Mouse (Mus musculus) megakaryocyte progenitor cell, adult 5-6 weeks (primary cell): ENCODE data around the gene Stfa3. TPM values are rescaled to one million over a fixed set of nuclear protein-coding genes. Genes with fewer than 3 reads are reported as not detected.
"Not testable (repeated sequence)": the region's sequence is repeated elsewhere in the genome, so short reads cannot be mapped to it uniquely, and the experiment has no call there.

Experiments
- ATAC-seq: replicated peaks from 2 replicates; pipeline ENCODE4 v1.8.0; 2016; ENCODE audit warnings: mild to moderate bottlenecking, moderate TSS enrichment, inconsistent platforms; ENCODE audit not compliant: poor library complexity
- total RNA-seq, 2 experiments: library from RNA; stranded (forward) in 1 of 2; stranded (reverse) in 1 of 2; fragments of 157-497, 149-512 nt in 1 of 2; fragments of 200-1000 nt in 1 of 2; gene quantifications; 2 replicates each; pipeline versions ENCODE4 v1.2.3 to v1.2.4; 2015 to 2017

Gene Stfa3
- total RNA-seq (2015) (1.9 TPM in 1 of 2 replicates, not detected in the other), total RNA-seq (2017) (not detected in 2 replicates)

GRCm38 (mm10) chr16:36455342-36455802 lies at the start of gene Stfa3:
Gene Stfa3, minus strand, starts transcription at chr16:36455392.
- ATAC-seq = peak; percentile 57

GRCm38 (mm10) chr16:36502286-36502685 lies 47.1 kb upstream of the Stfa3 start:
- peak; percentile 89 for ATAC-seq

GRCm38 (mm10) chr16:36492420-36492819 lies 37.2 kb upstream of the Stfa3 start:
- ATAC-seq = no peak

GRCm38 (mm10) chr16:36476866-36477265 lies 21.7 kb upstream of the Stfa3 start:
- peak; percentile 99 for ATAC-seq

DNA sequence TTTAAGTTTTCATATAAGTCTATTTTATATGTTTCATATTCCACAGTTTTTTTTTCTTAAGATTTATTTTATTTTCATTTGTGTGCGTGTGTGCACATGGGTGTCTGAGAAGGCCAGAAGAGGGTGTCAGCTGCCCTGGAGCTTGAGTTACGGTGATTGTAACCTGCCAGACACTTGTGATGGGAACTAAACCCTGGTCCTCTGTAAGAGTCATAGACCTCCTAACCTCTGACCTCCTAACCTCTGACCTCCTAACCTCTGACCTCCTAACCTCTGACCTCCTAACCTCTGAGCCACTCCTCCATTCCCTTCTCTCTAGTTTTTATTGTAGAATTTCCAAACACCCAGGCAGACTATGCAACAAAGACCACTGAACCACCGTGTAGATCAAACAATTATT lies 20.3 kb upstream of the Stfa3 start:
- no peak for ATAC-seq

DNA sequence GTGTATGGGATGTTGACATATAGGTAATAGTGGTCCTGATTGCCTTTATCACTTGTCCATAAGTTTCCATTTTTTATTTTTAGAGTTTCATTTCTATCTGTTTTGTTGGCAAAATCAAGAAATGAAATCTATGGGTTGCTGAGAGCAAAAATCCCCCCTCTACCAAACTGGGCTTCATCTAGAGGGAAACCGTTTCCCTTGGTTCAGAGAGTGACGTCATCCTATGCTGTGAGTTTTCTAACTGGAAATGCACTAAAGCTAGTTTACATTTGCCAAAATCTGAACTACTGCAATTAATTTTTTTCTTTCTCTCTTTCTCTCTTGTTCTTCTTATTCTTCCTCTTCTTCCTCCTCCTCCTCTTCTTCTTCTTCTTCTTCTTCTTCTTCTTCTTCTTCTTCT lies 19.7 kb upstream of the Stfa3 start:
- no peak for ATAC-seq

DNA sequence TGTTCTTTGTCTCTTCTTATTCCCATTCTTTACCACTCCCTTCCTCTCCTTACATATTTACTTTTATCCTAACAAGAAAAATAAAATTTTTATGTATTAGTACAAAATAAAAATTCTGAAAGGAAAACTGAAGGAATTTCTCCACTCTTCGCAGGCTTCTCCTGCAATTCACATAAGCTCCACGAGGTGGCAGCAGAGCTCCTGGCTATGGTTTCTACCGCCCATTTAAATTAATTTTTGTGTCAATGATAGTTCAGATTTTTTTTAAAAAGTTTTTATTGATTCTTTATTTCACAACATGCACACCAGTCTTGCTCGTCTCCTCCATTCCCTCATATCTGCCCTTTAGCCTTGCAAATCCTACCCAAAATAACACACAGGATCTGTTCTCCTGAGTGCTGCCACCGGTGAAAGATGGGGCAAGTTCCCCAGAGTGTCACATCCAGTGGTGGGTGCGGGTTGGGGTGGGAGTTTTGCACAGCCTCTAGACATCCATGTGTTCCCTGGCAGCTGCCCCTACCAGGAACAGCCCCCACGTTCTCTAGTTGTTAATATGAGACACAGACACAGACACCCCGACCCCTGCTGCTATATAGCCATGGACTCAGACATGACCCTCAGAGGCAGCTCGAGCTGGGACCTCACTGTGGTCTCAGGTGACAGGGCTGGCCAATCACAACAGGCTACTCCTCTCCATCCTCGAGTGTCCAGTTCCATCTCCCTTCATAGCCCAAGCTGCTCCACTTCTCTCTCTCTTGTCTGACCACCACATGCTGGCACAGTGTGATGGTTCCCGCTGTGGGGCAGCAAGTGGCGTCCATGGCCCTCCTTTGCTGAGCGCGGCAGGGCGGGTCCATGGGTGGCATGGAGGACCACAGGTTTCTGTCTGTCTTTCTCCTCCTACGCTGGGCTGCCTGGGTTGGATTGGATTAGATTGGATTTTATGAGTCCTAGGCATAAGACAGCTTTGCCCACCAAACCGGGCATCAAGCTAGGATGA lies 18.3 kb upstream of the Stfa3 start:
- no peak for ATAC-seq

- ATAC-seq = no peak
These were observed 16.0 kb upstream of the Stfa3 start for GRCm38 (mm10) chr16:36471066-36471633.

GRCm38 (mm10) chr16:36469955-36470478 lies 14.8 kb upstream of the Stfa3 start:
- peak; percentile 47 for ATAC-seq

DNA sequence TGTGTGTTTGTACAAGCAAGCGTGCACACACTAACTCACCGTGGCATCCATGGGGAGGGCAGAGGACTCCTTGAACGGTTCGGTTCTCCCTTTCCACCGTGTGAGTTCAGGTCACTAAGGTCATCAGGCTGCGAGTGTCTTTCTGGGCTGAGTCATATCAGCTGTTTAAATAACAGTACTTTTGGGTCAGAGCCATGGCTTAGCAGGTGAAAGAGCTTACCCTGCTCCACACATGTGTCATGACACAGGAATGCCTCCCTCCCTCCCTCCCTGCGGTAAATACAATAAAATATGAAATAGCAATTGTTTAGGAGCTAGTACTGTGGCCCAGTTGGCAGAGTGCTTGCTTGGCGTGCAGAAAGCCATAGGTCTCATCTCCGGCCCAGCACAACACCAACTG lies 14.2 kb upstream of the Stfa3 start:
- ATAC-seq = no peak

DNA sequence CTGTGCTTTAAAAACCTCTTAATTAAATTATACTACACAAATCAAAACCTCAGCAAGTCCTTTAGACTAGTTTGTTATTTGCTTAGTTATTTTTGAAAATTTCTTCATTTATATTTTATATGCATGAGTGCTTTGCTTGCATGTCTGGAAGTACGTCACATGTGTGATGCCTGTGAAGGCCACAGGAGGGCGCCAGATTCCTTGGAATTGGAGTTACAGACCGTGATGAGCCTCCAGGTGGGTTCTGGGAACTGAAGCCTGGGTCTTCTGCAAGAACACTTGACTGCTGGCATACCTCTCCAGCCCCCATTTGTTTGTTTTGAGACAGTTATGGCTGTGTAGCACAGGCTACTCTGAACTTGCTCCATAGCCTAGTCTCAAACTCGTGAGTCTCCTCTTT lies 13.7 kb upstream of the Stfa3 start:
- ATAC-seq = no peak

- no peak for ATAC-seq
These were observed 12.7 kb upstream of the Stfa3 start for GRCm38 (mm10) chr16:36467936-36468335.

- ATAC-seq = peak; percentile 52
These were observed 10.2 kb upstream of the Stfa3 start for GRCm38 (mm10) chr16:36465436-36465835.

DNA sequence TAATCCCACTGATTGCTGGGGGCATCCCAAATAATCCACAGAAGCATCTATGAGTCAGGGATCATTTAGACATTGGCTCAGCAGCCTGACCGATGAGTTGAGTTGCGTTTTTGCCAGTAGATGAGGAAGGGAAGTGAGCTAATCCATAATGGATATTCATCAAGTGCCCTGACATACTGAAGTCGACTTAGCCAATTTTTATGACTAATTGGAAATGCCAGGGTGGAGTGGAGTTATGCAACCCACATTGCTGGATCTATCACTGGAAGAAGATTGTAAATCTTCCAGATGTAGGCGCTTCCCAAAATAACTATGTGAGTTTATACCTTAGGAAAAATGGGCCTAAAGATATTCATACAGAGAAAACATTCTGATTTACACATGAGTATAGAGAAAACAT lies 8.9 kb upstream of the Stfa3 start:
- no peak for ATAC-seq

DNA sequence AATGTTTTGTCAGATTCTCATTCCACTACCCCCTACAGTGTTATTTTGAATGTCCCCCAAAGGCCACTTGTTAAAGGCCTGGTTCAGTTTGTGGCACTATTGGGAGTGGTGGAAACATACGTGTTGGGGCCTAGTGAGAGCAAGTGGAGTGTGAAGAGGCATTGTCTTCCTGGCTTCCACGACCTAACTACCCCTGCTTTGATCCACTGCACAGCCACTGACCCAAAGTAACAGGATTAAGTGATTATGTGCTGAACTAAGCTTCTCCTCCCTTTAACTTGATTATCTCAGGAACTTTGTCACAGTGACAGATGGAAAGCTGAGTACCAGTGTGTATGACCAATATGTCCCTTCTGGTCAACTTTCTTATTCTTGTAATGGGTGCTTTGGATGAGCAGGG lies 5.2 kb upstream of the Stfa3 start:
- no peak for ATAC-seq

- ATAC-seq = not testable (repeated sequence)
These were observed 34.2 kb downstream of the Stfa3 start for GRCm38 (mm10) chr16:36420979-36421378.

- no peak for ATAC-seq
These were observed 46.8 kb downstream of the Stfa3 start, which contains the start of gene Stfa2 for GRCm38 (mm10) chr16:36408357-36408756. Gene Stfa2, minus strand, starts transcription at chr16:36408457.

Other genes starting within 250 kb of the Stfa3 start
- not detected in 2 replicates for gene Gm5416, start 245.0 kb downstream of the Stfa3 start, total RNA-seq (2015)
- not detected in 2 replicates for gene Gm5416, start 245.0 kb downstream of the Stfa3 start, total RNA-seq (2017)
- gene 2010005H15Rik, start 233.9 kb downstream of the Stfa3 start, total RNA-seq (2015) = not detected in 2 replicates
- gene 2010005H15Rik, start 233.9 kb downstream of the Stfa3 start, total RNA-seq (2017) = not detected in 2 replicates
- 1.1 TPM in 1 of 2 replicates, not detected in the other for gene Stfa1, start 178.4 kb downstream of the Stfa3 start, total RNA-seq (2015)
- 0.84 TPM in 1 of 2 replicates, not detected in the other for gene Stfa1, start 178.4 kb downstream of the Stfa3 start, total RNA-seq (2017)
- gene BC117090, start 121.1 kb downstream of the Stfa3 start, total RNA-seq (2015) = not detected in 2 replicates
- gene BC117090, start 121.1 kb downstream of the Stfa3 start, total RNA-seq (2017) = not detected in 2 replicates
- not detected in 2 replicates for gene BC100530, start 87.6 kb downstream of the Stfa3 start, total RNA-seq (2015)
- gene BC100530, start 87.6 kb downstream of the Stfa3 start, total RNA-seq (2017) = 1.4 TPM in 1 of 2 replicates, not detected in the other
- gene Stfa2, start 46.9 kb downstream of the Stfa3 start, total RNA-seq (2015) = 0.72 and 1.9 TPM in 2 replicates
- gene Stfa2, start 46.9 kb downstream of the Stfa3 start, total RNA-seq (2017) = not detected in 2 replicates
- not detected in 2 replicates for gene Casr, start 106.7 kb upstream of the Stfa3 start, total RNA-seq (2015)
- gene Casr, start 106.7 kb upstream of the Stfa3 start, total RNA-seq (2017) = not detected in 2 replicates
- gene Cd86, start 210.7 kb upstream of the Stfa3 start, total RNA-seq (2015) = 2.6 and 3.2 TPM in 2 replicates
- 0.91 and 1.5 TPM in 2 replicates for gene Cd86, start 210.7 kb upstream of the Stfa3 start, total RNA-seq (2017)
- 0.15 TPM in 1 of 2 replicates, not detected in the other for gene Ildr1, start 238.6 kb upstream of the Stfa3 start, total RNA-seq (2015)
- 0.10 TPM in 1 of 2 replicates, not detected in the other for gene Ildr1, start 238.6 kb upstream of the Stfa3 start, total RNA-seq (2017)